Mouse (Mus musculus) thymus, adult 2 months (tissue): ENCODE results near the gene Csnk1g2.
"Not testable (repeated sequence)": the region's sequence is repeated elsewhere in the genome, so short reads cannot be mapped to it uniquely, and the experiment has no call there.

Experiments used
- CTCF ChIP-seq: fragments of 200-500 bp; IDR thresholded peaks from 2 replicates; pipeline ENCODE4 v1.5.1; 2012; ENCODE audit warnings: mild to moderate bottlenecking, control low read depth, low read length, moderate library complexity, borderline replicate concordance; ENCODE audit not compliant: control insufficient read depth, poor library complexity, insufficient read depth; ENCODE audit errors: extremely low read depth
- POLR2A ChIP-seq: fragments of 200-500 bp; IDR thresholded peaks from 2 replicates; pipeline ENCODE4 v1.6.1; 2012; ENCODE audit warnings: mild to moderate bottlenecking, low read length, control low read depth, moderate library complexity; ENCODE audit not compliant: control insufficient read depth, poor library complexity, insufficient read depth; ENCODE audit errors: extremely low read depth

DNA sequence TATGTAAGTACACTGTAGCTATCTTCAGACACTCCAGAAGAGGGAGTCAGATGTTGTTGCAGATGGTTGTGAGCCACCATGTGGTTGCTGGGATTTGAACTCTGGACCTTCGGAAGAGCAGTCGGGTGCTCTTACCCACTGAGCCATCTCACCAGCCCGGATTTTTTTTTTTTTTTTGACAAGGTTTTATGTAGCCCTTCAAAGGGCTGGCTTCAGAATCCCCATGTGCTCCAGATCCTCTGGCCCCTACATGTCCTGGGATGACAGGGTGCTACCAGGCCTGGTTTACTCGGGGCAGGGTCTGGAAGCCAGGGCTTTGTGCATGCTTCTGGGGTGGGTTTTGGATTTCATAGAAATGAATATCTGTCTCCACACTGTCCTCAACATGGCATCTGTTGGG is 16.9 kb upstream of the Csnk1g2 start, which contains the start of gene Gm49322:
- not testable (repeated sequence) for TF ChIP-seq POLR2A, CTCF
